Mouse (Mus musculus): ENCODE results near the gene Tbx10. TPM values are rescaled to one million over a fixed set of nuclear protein-coding genes. Genes with fewer than 3 reads are reported as not detected.

Tbx10 gene
- polyA plus RNA-seq (2015; fragmentation: Nextera tagmentation; extraction: Ambion mirVana): 0.17 TPM in 1 of 2 replicates, not detected in the other

DNA sequence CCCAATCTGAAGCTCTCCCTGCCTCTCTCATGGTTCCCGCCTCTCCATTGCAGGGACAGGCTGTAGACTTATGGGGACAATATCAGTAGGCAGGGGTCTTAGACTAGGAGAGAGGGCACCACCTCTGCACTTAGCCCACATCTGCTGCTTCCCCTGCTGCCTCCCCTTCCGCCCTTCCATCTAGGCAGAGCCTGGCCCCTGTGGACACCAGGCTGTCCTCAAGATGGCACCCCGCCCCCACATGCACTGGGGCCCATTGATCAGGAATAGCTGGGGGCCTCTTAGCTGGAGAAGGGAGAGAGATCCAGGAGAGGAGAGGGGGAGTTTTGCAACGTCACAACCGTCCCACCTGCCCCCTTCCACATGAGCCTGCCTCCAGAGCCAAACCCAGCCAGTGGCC is at the start of gene Tbx10:
Gene Tbx10, plus strand, starts transcription at position 337 of the 400 bp plus-strand sequence.
- H3K4me2 ChIP-seq (ENCODE audit: low read depth, low read length): no peak within 1 kb of the TSS
- H3K27ac ChIP-seq (ENCODE audit: low read length): no peak within 1 kb of the TSS
- ATAC-seq (ENCODE audit: insufficient read depth, low FRiP score): no peak
- no peaks in the 10 kb centered on the region for H3K27me3 ChIP-seq (ENCODE audit: control insufficient read depth, insufficient read depth, low read length)
- H3K4me3 ChIP-seq (replicated peaks; ENCODE audit: low read length): no peak within 1 kb of the TSS
- H3K9ac ChIP-seq (ENCODE audit: low read length): no peak within 1 kb of the TSS
- H3K9me3 ChIP-seq (replicated peaks; ENCODE audit: control insufficient read depth, low read length): no peaks in the 10 kb centered on the region
- 59% methylated on average over 5 of the region's 5 CpGs for WGBS
- H3K4me1 ChIP-seq (ENCODE audit: control insufficient read depth, insufficient read depth, low read length): no peaks in the 10 kb centered on the region
- no peaks in the 10 kb centered on the region for H3K36me3 ChIP-seq (ENCODE audit: control insufficient read depth, insufficient read depth, low read length)

DNA sequence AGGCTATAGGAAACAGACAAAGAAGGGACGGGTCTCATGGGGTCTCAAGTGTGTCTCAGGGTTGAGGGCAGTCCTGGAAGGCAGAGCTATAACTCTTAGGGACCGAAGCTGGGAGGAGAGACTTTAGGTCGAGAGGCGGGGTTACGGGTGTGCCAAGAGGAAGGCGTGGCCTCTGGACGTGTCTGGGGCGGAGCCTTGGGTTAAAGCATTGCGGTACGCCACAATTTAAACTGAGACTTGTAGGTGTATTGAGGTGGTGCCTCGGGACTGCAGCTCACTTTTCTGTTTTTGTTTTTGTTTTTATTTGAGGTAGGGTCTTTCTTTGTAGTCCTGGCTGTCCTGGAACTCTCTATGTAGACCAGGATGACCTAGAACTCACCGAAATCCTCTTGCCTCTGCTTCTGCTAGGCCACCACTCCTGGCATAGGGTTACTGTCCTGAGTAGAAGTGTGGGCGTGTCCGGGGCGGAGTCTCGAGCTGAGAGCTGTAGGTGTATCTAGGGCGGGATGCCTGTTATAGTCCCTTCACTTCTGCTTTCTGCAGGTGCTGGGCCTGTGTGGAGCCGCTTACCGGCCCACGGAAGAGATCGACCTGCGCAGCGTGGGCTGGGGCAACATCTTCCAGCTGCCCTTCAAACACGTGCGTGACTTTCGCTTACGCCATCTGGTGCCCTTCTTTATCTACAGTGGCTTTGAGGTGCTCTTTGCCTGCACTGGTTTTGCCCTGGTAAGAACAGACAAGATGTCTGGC is 49.4 kb upstream of the Tbx10 start:
- peak overlapping the region; percentile 39; the same call in 1 of the 2 replicates for H3K4me2 ChIP-seq (ENCODE audit: low read depth, low read length)
- H3K4me1 ChIP-seq (ENCODE audit: control insufficient read depth, insufficient read depth, low read length): peaks cover 3% of the 10 kb centered on the region; the same call in 1 of the 2 replicates
- H3K27ac ChIP-seq (ENCODE audit: low read length): no peak overlapping the region
- no peak overlapping the region for H3K9ac ChIP-seq (ENCODE audit: low read length)
- peak; percentile 78 for ATAC-seq (ENCODE audit: insufficient read depth, low FRiP score)
- no peaks in the 10 kb centered on the region for H3K27me3 ChIP-seq (ENCODE audit: control insufficient read depth, insufficient read depth, low read length)
- 23% methylated on average over 27 of the region's 27 CpGs for WGBS
- H3K9me3 ChIP-seq (replicated peaks; ENCODE audit: control insufficient read depth, low read length): no peaks in the 10 kb centered on the region
- peak overlapping the region; percentile 23; the same call in 1 of the 2 replicates for H3K4me3 ChIP-seq (replicated peaks; ENCODE audit: low read length)
- H3K36me3 ChIP-seq (ENCODE audit: control insufficient read depth, insufficient read depth, low read length): no peaks in the 10 kb centered on the region

DNA sequence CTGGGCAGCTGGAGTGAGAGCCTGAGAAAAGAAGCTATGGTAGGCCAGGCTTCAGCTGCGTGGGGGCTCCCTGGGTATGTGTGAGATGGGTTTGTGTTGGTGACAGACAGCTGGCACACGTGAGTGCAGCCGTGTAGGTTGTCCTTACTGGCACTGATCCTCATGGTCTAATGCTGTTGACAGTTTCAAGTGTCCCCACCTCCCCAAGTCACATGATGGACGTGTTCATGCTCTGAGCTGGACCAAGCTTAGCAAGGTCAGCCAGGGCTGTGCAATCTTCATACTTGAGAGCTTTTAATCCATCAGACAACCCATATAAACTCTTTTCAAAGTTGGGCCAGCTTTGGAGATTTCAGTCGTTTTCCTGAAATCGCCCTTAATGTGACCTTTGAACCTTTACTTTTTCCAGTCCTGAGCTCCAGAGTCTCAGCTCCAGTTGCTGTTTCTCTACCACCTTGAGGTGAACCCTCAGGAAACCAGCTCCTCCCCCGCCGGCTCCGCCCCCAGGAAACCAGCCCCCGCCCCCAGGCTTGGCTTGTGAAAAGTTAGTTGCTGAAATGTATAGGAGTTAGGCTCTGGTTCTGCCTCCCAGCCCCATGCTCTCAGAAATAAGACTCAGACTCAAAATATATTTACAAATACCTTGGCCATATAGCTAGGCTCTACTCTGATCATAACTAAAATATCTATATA is 46.5 kb upstream of the Tbx10 start:
- Histone ChIP-seq H3K4me1 (ENCODE audit: control insufficient read depth, insufficient read depth, low read length) (peaks cover 3% of the 10 kb centered on the region; the same call in 1 of the 2 replicates), H3K9me3 (replicated peaks; ENCODE audit: control insufficient read depth, low read length) (no peaks in the 10 kb centered on the region), H3K36me3 (ENCODE audit: control insufficient read depth, insufficient read depth, low read length) (no peaks in the 10 kb centered on the region), H3K27me3 (ENCODE audit: control insufficient read depth, insufficient read depth, low read length) (no peaks in the 10 kb centered on the region), H3K4me3 (replicated peaks; ENCODE audit: low read length) (no peak overlapping the region), H3K9ac (ENCODE audit: low read length) (no peak overlapping the region), H3K4me2 (ENCODE audit: low read depth, low read length) (no peak overlapping the region), H3K27ac (ENCODE audit: low read length) (no peak overlapping the region)
- 28% methylated on average over 10 of the region's 10 CpGs for WGBS
- no peak; the same call in 1 of the 2 replicates for ATAC-seq (ENCODE audit: insufficient read depth, low FRiP score)

DNA sequence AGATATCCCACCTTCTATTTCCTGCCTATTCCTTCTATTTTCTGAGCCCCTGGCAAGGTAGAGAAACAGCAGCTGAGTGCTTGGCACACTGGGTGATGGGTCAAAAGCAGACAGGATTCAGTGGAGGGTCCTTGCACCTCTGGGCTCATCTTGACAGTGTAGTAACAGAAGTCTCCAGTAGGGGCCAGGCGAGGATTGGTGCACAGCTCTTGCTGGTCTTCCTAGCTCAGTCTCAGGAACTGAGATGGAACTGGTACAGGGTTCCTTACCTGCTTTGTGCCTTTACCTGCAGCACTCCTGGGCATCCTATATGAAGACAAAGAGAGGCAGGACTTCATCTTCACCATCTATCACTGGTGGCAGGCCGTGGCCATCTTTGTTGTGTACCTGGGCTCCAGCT is 45.8 kb upstream of the Tbx10 start:
- no peak overlapping the region for H3K9ac ChIP-seq (ENCODE audit: low read length)
- peak; percentile 35; the same call in 1 of the 2 replicates for ATAC-seq (ENCODE audit: insufficient read depth, low FRiP score)
- H3K4me1 ChIP-seq (ENCODE audit: control insufficient read depth, insufficient read depth, low read length): peaks cover 3% of the 10 kb centered on the region; the same call in 1 of the 2 replicates
- H3K27me3 ChIP-seq (ENCODE audit: control insufficient read depth, insufficient read depth, low read length): no peaks in the 10 kb centered on the region
- no peak overlapping the region for H3K4me3 ChIP-seq (replicated peaks; ENCODE audit: low read length)
- H3K27ac ChIP-seq (ENCODE audit: low read length): no peak overlapping the region
- H3K36me3 ChIP-seq (ENCODE audit: control insufficient read depth, insufficient read depth, low read length): no peaks in the 10 kb centered on the region
- 20% methylated on average over 2 of the region's 2 CpGs for WGBS
- H3K4me2 ChIP-seq (ENCODE audit: low read depth, low read length): no peak overlapping the region
- H3K9me3 ChIP-seq (replicated peaks; ENCODE audit: control insufficient read depth, low read length): no peaks in the 10 kb centered on the region

DNA sequence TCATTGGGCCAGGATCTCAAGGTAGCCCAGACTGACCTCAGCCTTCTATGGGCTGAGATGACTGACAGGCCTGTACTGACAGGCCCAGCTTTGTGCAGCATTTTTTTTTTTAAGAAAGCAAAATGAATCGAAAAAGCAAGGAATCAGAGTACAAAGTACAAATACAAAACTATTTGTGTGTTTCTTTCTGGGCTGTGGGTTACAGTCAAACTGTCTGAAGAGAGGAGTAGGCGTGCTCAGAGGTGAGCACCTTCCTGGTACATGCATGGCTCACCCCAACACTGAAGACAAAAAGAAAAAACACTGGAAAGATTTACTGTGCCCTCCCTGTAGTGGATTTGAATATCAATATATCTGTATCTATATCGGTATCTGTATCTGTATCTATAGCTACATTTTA is 44.7 kb upstream of the Tbx10 start:
- no peaks in the 10 kb centered on the region for H3K9me3 ChIP-seq (replicated peaks; ENCODE audit: control insufficient read depth, low read length)
- H3K4me1 ChIP-seq (ENCODE audit: control insufficient read depth, insufficient read depth, low read length): peaks cover 3% of the 10 kb centered on the region; the same call in 1 of the 2 replicates
- H3K27me3 ChIP-seq (ENCODE audit: control insufficient read depth, insufficient read depth, low read length): no peaks in the 10 kb centered on the region
- no peaks in the 10 kb centered on the region for H3K36me3 ChIP-seq (ENCODE audit: control insufficient read depth, insufficient read depth, low read length)
- H3K9ac ChIP-seq (ENCODE audit: low read length): no peak overlapping the region
- H3K4me3 ChIP-seq (replicated peaks; ENCODE audit: low read length): no peak overlapping the region
- 84% methylated on average over 3 of the region's 3 CpGs for WGBS
- no peak overlapping the region for H3K27ac ChIP-seq (ENCODE audit: low read length)
- ATAC-seq (ENCODE audit: insufficient read depth, low FRiP score): no peak
- no peak overlapping the region for H3K4me2 ChIP-seq (ENCODE audit: low read depth, low read length)

DNA sequence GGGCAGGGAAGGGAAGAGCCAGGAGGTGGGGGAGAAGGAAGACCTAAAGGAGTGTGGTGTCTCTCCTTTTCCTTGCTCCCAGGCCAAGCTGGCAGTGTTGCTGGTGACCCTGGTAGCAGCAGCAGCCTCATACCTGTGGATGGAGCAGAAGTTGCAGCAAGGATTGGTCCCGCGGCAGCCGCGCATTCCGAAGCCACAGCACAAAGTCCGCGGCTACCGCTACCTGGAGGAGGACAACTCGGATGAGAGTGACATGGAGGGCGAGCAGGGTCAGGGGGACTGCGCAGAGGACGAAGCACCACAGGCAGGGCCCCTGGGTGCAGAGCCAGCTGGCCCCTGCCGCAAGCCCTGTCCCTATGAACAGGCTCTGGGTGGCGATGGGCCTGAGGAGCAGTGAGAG is 44.0 kb upstream of the Tbx10 start:
- WGBS: 67% methylated on average over 14 of the region's 14 CpGs
- H3K9me3 ChIP-seq (replicated peaks; ENCODE audit: control insufficient read depth, low read length): no peaks in the 10 kb centered on the region
- H3K4me1 ChIP-seq (ENCODE audit: control insufficient read depth, insufficient read depth, low read length): no peaks in the 10 kb centered on the region
- ATAC-seq (ENCODE audit: insufficient read depth, low FRiP score): no peak
- no peak overlapping the region for H3K9ac ChIP-seq (ENCODE audit: low read length)
- no peak overlapping the region for H3K4me3 ChIP-seq (replicated peaks; ENCODE audit: low read length)
- H3K36me3 ChIP-seq (ENCODE audit: control insufficient read depth, insufficient read depth, low read length): no peaks in the 10 kb centered on the region
- no peak overlapping the region for H3K27ac ChIP-seq (ENCODE audit: low read length)
- H3K27me3 ChIP-seq (ENCODE audit: control insufficient read depth, insufficient read depth, low read length): no peaks in the 10 kb centered on the region
- H3K4me2 ChIP-seq (ENCODE audit: low read depth, low read length): no peak overlapping the region

DNA sequence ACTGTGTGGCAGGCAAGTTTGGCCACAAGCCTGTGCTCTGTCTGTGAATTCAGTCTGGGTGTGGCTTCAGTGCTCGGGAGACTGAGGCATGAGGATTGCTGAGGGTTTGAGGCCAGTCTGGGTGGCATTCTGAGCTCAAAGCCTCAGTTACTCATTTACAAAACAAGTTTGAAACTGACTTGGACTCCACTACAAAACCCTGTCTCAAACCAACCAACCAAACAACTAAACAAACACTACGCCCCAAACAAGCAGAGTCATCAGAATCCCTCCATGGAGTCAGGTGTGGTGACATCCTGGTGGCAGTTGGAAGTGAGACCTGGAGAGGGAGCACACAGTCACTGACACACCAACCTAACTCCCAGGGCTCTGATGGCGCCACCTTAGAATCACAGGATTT is 42.2 kb upstream of the Tbx10 start:
- Histone ChIP-seq H3K4me3 (replicated peaks; ENCODE audit: low read length) (no peak overlapping the region), H3K4me2 (ENCODE audit: low read depth, low read length) (no peak overlapping the region), H3K9me3 (replicated peaks; ENCODE audit: control insufficient read depth, low read length) (no peaks in the 10 kb centered on the region), H3K27me3 (ENCODE audit: control insufficient read depth, insufficient read depth, low read length) (no peaks in the 10 kb centered on the region), H3K4me1 (ENCODE audit: control insufficient read depth, insufficient read depth, low read length) (no peaks in the 10 kb centered on the region), H3K27ac (ENCODE audit: low read length) (no peak overlapping the region), H3K36me3 (ENCODE audit: control insufficient read depth, insufficient read depth, low read length) (no peaks in the 10 kb centered on the region), H3K9ac (ENCODE audit: low read length) (no peak overlapping the region)
- 72% methylated on average over 3 of the region's 3 CpGs for WGBS
- no peak for ATAC-seq (ENCODE audit: insufficient read depth, low FRiP score)

DNA sequence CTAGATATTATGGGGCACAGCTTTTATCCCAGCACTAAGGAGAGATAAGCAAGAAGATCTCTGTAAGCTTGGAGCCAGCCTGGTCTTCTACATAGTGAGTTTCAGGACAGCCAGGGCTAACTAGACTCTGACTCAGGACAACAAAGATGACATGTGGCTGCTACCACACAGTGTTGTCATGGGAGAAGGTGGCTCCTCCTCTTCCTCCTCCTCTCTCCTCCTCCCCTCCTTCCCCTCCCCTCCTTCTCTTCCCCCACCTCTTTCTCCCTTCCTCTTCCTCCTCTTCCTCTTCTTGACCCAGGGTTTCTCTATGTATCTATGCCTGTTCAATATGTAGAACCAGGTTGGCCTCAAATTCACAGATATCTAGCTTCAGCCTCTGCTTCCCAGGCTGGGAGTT is 41.1 kb upstream of the Tbx10 start:
- no peak for ATAC-seq (ENCODE audit: insufficient read depth, low FRiP score)
- H3K4me3 ChIP-seq (replicated peaks; ENCODE audit: low read length): no peak overlapping the region
- no peak overlapping the region for H3K27ac ChIP-seq (ENCODE audit: low read length)
- H3K9me3 ChIP-seq (replicated peaks; ENCODE audit: control insufficient read depth, low read length): no peaks in the 10 kb centered on the region
- no peaks in the 10 kb centered on the region for H3K36me3 ChIP-seq (ENCODE audit: control insufficient read depth, insufficient read depth, low read length)
- H3K4me2 ChIP-seq (ENCODE audit: low read depth, low read length): no peak overlapping the region
- H3K9ac ChIP-seq (ENCODE audit: low read length): no peak overlapping the region
- H3K4me1 ChIP-seq (ENCODE audit: control insufficient read depth, insufficient read depth, low read length): no peaks in the 10 kb centered on the region
- H3K27me3 ChIP-seq (ENCODE audit: control insufficient read depth, insufficient read depth, low read length): no peaks in the 10 kb centered on the region

DNA sequence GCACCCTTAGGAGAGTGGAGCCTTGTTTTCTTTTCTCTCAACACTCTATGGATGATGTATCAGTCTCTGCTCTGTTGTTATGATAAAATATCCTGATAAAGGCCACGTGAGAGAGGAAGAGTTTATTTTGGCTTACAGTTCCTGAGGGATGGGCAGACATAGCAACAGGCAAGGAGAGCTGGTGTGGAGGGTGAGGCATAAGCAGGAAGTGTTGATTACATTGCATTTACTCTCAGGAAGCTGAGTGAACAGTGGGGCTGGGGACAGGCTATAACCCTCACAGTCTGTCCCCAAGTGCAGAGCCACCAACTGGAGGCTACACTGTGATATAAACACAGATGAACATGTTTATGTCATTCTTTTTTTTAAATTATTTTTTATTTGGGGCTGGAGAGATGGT is 40.5 kb upstream of the Tbx10 start:
- Histone ChIP-seq H3K9ac (ENCODE audit: low read length) (no peak overlapping the region), H3K36me3 (ENCODE audit: control insufficient read depth, insufficient read depth, low read length) (no peaks in the 10 kb centered on the region), H3K27ac (ENCODE audit: low read length) (no peak overlapping the region), H3K27me3 (ENCODE audit: control insufficient read depth, insufficient read depth, low read length) (no peaks in the 10 kb centered on the region), H3K4me3 (replicated peaks; ENCODE audit: low read length) (no peak overlapping the region), H3K4me1 (ENCODE audit: control insufficient read depth, insufficient read depth, low read length) (no peaks in the 10 kb centered on the region), H3K9me3 (replicated peaks; ENCODE audit: control insufficient read depth, low read length) (no peaks in the 10 kb centered on the region), H3K4me2 (ENCODE audit: low read depth, low read length) (no peak overlapping the region)
- 28% methylated on average over 1 of the region's 1 CpGs for WGBS
- ATAC-seq (ENCODE audit: insufficient read depth, low FRiP score): no peak

Data from stomach, embryonic 16.5 days (tissue).